Mouse (Mus musculus): Measurements from ENCODE around the gene Cd44.

The Cd44 gene

DNA sequence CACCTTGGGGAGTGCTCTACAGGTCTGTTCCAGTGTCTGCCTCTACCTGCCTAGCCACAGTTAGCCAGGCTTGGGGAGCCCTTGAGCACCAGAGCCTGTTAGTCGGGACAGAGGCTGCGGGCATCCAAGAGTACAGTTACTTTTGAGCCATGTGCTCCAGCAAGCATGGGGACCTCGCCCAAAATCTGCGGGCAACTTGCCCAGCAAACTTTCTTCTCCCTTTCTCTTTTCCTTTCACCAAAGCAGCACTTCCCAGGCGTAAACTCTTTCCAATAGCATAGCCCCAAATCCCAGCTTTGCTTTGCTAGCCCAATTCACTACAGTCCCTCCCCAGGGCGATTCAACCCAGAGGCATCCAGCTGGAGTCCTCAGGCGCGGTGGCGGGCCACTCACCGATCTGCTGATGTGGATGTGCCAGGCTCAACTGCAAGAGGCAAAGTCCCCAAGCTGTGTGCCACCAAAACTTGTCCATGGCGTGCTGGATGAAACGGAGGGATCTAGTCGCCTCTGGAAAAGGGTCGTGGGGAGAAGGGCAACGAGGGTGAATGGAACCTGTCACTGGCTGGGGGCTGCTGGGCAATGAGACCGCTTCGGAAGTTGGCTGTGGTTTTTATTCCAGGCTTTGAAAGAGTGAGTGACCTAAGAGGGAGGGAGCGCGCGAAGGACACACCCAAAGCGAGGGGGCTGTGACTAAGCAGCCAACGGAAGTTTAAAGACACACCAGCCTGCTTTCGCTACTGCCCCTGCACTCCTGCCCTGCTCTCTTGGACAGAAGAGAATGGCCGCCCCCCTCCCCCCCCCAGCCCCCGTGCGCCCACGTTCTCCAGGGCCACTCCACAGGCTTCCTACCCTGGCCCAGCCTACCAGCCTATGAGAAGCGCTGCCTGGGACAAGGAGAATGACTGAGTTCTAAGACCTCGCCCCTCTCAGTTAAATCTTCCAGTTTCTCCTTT is at the start of gene Cd44:
Cd44 (minus strand) TSS at position 791 of the 953 bp plus-strand sequence.
- DNase-seq (ENCODE audit: low spot score) = no peak

DNA sequence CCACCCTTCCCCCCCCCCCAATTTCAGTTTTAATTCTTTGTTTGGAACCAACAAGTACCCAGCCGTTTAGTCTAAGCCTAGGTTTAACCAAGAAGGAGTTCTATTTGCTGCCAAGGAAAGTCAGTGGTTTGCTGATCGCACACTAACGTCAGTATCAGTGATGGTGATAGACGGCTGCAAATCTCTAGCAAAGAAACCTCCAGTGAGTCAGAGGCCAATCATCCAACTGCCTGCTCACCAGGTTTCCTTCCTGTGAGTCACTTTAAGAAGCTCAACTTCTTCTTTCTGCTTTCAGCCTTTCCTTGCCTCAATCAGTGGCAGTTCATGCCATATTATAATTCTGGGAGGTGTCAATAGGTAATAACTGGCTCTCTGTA is 47.0 kb upstream of the Cd44 start:
- DNase-seq (ENCODE audit: low spot score) = no peak

DNA sequence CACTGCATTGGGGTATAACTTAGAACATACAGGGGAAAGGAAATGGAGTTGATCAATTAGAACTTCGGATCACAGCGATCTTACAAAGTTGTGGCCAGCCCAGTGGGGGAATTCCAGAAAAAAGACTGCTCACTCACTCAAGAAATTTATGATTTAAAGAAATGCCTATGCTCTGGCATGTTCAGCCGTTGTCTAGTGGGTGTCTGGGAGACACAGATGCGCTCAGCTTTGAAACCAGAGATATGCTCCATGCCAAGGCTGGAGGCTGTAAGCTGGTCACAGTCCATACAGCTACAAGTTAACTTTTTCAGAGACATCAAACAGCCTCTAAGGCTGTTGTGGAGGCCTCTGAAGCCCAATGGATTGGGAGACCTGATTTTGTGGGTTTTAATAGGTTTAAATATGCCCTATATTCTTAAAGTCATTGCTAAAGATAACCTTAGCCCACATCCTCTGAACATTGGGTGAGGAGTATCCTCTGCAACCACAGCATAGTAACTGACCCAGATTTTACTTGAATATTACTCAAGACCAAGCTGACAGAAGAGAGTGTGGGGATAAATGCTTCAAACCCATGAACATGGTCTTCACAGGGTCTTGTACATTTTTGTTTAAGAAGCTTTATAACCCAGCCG is 46.5 kb upstream of the Cd44 start:
- DNase-seq (ENCODE audit: low spot score) = no peak

DNA sequence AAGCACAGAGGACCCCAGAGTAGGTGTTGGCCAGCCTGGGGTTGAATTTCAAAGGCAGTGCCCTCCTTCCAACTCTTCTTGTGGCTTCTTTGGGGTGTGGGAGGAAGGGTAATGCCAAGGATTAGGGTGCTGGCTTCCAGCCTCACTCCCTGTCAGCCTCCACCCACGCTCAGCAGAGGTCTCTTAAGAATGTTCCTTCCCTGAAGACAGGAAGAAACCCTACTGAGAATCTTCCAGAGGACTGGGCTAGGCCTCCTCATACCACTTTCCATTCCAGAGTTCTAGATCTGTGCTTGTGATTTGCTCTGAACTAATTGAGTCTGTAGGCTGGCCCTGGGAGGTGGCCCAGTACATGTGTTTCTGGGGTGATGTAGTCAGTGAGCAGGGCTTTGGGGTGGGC is 43.6 kb upstream of the Cd44 start:
- no peak for DNase-seq (ENCODE audit: low spot score)

DNA sequence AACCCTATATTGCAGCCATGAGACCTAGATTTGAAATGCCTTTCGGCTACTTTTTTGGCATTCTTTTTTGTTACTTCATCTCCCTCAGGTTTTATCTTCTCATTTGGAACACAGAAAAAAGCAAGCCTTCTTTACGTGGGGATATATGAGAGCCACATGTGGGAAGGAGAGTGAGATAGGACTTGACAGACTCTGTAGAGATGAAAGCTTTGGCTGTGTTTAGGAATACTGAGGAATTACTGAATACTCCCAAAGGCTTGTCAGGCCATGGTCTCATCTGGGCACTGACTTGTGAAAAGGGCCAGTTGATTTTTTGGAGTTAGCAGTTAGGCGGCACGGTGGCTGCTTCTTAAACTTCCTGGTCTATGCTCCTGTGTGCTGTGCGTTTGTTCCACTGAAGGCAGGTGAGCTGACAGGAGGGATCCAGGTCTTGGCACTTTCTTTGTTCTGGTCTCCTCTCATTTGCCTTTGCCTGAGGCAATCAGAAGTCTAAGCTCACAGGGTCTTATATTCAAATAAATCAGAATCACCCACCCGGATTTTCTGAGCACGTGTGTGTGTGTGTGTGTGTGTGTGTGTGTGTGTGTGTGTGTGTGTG is 43.0 kb upstream of the Cd44 start:
- DNase-seq (ENCODE audit: low spot score) = no peak

DNA sequence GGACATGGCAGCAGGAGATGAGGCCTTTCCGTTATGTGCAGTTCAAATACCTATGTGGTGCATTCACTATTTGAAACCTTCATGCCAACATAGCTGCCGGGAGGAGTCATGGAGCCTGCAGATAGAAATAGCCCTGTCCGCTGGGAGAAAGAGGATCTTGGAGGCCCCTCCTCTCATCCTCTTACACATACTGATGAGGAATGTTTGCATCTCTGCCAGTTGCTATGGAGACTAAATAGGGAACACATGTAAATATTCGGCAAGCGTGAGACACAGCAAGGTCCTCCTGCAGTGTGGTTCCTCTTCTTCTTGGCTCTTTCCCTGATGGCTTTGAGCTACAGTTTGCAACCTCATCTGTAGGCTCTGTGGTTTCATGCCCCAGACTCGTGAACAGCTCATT is 42.5 kb upstream of the Cd44 start:
- DNase-seq (ENCODE audit: low spot score) = peak; percentile 45

DNA sequence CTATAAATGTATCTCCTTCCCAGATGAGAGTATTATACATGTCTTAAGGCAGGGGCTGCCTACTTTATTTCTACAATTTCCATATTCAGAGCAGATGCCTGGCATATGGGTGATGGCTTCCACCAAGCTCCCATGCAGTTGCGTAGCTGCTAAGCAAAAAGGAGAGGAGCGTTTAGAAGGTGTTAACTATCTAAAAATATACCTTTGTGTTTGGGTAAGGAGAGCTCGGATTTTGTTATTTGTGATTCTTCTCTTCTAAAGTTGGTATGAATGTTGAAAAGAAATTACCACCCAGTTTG is 41.3 kb upstream of the Cd44 start:
- DNase-seq (ENCODE audit: low spot score) = no peak

DNA sequence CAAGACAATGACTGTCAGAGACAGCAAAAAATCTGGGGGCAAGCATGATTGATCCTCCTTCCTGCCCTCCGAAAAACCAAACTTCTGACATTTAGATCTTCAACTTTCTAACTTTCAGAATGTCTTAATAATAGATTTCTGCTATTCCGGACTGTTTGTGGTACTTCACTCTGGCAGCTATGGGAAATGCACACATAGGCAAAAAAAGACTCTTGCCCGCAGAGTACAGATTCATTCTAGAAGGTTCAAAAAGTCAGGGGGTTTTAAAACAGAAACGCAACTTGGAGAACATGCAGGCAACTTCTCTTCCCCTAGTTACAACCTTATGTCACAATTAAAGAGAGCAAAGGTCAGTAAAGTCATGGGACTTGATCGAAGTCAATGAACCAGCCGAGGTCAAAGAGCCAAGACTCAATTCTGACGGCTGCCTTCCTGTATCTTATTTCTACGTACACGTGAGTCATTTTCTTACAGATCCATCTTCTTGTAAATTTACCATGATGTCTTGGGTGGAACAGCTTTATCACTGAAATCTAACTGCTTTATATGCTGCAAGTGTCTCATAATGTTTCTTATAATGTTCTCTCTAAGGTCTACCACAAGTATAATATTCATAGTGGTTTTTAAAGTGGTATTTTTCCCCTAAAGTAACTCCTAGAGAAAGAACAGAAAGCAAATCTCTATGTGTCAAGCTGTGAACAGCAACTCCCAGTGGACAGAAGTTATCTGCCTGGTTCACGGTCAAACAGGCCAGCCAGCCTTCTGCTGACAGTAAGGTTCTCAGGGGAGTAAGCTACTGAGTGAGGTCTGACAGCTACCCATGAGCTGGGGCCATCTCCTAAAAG is 40.7 kb upstream of the Cd44 start:
- DNase-seq (ENCODE audit: low spot score) = no peak

DNA sequence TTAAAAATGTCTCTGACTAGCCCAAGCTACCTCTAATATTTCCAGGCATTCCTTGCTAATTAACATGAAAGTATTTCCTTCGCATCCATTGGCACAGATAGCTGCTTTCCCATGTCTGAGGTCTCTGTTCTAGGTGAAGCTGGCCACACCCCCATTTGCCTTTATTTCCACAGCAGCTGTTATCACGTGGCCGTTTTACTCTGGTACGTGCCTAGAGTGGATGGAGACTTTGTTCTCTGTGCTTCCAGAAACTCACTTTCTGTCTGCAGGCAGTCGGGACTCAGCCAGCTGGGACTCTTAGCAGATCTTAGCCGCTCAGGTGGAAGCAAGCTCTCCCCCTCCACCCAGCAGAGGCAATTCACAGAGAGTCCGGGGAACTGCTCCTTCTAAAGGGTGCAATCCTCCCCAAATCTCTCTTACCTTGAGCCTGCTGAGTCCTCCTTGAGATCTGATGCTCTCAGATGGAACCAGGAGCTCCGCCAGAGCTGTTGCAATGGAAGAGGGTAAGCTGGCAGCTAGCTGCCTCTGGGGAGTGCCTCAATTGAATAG is 39.4 kb upstream of the Cd44 start:
- no peak for DNase-seq (ENCODE audit: low spot score)

DNA sequence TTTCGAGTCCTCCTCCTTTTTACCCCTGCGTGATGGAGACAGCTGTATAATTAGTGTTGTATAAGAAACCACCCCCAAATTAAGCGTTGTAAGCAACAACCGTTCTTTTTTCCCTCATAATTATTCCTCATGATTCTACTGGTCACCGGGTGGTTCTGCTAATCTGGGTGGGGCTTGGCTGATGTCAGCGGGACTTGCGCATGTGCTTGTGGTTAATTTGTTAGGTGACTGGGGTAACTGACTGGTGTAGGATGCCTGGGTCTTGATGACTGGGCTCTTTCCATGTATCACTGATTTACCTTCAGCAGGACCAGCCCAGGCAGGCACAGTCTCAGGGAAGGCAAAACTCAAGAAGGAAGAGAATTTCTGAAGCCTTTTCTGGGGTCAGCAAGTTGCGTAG is 38.7 kb upstream of the Cd44 start:
- DNase-seq (ENCODE audit: low spot score) = no peak

DNA sequence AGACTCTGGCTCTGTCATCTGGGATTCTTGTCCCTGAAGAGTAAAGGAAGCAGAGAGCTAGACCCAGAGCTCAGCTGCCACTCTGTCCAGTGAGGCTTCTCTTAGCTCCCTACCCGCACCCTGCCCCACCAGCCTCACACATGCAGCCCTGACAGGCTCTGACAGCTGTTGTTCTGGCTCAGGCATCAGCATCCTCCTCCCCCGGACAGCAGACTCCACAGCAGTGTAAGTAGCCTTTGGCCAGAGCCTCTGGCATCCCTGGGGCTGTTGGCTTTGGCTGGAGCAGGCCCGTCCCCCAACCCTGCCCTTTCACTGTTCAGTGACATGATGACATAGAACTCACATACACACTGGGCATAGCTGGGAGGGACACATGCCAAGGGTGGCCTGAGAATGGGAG is 35.4 kb upstream of the Cd44 start:
- no peak for DNase-seq (ENCODE audit: low spot score)

DNA sequence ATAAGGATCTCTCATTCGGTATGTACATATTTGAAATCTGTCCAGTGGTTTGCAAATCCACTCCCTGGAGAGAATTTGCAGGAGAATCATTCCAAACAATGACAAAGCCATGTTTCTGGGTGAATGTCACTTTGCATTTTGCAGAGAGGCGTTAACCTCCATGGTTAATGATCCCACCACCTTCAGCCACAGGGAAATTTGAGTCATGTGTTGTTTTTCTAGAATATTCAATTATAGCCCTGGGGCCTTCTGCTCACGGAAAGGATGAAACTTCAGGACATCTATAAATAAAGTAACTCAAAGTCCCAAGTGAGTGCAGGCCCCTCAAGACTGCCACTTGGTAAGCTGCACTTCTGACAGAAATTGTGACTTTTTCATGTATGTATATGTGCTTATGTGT is 33.4 kb upstream of the Cd44 start:
- no peak for DNase-seq (ENCODE audit: low spot score)

DNA sequence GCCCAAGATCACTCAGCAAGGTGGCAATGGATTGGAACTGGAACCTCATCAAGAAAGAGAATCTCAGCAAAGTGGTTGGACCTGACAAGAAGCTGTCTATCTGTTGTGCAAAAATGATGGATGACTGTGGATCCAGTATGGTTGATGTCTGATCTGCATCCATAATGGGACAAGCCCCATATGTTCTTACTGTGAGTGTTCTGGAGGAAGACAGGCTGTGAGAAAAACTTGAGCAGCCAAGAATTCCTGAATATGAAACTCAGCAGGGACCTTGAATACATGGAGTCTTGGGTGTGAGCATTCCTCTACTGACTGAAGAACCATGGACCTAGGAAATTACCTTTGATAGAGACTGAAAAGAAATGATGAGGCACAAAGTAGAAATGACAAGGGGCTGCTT is 32.3 kb upstream of the Cd44 start:
- no peak for DNase-seq (ENCODE audit: low spot score)

DNA sequence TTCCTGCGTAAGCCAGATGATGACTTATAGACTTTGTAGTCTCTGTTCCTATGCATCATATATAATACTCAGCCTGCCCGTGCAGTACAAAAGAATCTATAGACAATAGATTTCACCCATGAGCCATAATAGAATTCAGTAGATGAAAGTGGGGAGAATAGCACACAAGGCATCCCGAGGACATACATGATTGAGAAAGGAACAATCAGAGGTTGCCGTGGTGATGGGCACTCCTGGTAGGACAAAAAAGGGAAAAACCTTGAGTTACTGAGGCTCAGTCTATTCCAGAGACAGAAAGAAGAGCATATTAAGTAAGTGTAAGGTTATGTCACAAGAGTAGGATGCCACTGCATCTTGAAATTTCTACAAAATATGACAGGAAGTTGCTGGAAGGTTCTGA is 31.7 kb upstream of the Cd44 start:
- DNase-seq (ENCODE audit: low spot score) = no peak

DNA sequence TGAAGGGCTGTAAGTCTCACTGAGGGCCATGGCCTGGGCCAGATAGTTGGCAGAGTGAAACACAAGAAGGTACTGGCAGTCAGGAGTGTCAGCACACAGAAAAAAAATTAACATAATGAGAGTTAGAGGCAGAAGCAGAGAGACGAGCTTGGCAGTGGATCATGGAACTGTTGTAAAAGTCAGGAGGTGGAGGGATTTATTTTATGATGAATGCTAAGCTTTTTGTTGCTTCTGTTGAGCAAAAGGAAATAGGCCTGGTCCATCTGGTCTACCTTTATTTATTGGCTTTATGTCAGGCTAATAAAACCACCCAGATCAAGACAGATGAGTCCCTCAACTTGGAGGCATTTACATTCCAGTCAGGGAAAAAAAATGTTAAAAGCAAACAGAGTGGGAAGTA is 31.2 kb upstream of the Cd44 start:
- no peak for DNase-seq (ENCODE audit: low spot score)

DNA sequence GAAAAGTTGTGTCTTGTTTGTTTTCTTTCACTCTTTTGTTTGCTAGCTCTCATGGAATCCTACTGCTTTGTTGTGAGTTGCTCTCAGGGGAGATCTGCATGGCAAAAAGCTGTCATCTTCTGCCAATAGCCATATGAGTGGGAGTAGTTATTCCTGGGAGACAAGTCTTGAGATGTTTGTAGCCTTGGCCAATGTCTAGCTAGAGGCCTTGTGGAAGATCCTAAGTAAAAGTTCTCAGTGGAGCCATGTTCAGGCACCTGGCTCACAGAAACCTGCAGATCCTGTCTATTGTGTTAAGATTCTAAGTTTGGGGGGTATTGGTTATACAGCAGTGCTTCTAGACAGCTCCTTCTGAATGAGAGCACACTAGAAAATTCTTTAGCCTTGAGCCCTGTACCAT is 26.7 kb upstream of the Cd44 start:
- DNase-seq (ENCODE audit: low spot score) = no peak

DNA sequence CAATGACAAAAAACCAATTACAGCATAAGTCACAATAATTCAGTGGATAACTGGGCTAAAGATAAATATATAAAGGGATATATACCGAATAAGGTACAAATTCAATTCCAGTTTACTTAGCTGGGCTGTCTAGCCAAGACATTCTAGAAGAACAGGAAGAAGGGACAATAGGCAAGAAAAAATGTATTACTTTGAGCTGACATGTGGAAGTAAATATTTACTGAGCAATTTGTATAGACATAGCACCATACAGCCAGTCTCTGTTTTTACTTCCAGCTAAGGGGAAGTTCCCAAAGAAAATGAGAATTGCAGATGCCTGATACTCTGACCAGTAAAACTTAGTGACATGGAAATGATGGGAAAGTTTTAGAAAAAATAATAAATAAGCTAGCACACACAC is 23.0 kb upstream of the Cd44 start:
- DNase-seq (ENCODE audit: low spot score) = no peak

DNA sequence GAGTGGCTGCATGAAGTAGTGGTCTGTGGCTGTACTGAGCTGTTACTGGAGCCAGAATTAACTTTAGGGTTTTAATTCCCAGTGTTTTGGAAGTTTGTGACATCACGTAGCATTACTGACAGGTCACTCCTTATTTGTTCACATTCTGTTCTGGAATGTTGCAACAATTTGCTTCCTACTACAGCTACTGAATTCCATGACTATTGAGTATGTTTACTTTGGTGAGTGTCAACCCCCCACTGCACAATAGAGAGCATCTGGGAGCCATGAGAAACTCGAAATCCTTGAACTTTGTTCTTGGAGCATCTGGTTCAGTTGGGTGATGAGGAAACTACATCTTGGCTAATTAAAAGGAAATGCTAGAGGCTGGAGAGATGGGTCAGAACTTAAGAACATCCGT is 22.2 kb upstream of the Cd44 start:
- DNase-seq (ENCODE audit: low spot score) = no peak

DNA sequence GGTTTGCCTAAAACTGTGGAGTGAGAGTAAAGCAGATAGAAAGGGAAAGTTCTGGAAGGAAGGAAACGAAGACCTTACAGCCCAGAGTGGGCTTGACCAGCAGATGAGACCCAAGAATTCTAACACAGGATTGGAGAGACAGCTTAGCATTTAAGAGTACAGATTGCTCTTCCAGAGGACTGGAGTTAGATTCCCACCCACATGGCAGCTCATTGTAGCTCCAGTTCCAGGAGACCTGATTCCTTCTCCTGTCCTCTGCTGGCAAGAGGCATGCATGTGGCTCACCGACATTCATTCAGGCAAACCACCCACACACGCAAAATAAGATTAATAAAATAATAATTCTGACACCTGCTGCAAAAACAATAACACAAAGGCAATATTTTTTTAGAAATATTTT is 20.6 kb upstream of the Cd44 start:
- DNase-seq (ENCODE audit: low spot score) = no peak

DNA sequence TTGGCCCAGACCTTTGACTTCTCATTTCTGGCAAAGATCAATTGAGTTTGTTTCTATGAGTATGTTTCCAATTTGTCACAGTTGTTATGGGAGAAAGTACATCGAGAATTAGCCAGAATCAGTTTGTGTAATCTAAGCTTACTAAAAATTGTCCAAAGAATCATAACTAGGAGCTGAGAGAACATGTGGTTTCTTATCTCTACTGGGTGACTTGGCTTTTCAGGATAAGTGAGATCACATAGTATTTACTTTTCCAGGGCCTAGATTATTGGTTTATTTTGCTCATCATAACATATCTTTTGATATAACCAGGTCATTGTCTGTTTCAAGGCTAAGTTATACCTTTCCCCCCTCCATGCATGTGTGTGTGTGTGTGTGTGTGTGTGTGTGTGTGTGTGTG is 16.8 kb upstream of the Cd44 start:
- no peak for DNase-seq (ENCODE audit: low spot score)

DNA sequence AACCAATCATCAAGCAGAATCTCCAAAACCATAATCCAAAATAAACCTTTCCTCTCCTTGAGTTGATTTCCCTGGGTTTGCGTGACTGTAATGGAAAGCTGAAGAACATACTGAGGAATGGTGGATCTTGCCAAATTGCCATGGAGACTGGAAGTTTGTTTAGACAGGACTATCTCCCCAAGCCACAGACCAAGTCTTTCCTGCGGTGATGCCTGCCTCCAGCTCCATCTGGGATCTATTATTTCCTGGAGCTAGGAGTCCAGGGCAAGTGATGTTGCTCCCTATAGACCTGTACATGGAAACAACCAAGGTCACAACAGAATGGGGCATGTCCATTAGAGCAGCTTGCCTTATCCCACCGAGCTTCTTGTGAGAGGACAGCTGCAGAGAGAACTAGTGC is 15.1 kb upstream of the Cd44 start:
- DNase-seq (ENCODE audit: low spot score) = no peak

DNA sequence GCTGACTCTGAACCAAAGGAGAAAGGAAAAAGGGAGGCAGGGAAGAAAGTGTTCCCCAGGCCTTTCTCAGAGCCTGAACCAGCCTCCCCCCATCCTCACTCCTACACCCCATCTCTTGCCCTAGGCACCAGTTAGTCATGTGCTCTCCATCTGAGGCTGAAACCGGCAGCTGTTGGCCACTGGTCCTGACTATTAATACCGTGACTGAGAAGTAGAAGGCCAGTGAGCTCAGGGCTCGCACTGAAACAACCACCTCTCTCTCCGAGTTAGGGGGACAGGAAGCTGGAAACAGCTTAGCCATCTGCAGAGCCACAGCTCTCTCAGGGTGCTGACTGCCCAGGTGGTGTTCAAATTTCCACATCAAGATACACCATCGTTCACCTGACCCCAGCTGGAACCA is 13.2 kb upstream of the Cd44 start:
- DNase-seq (ENCODE audit: low spot score) = no peak

All from layer of hippocampus, adult 11-12 months (tissue).